Mouse (Mus musculus): Measurements from ENCODE around the gene Phc2.

DNA sequence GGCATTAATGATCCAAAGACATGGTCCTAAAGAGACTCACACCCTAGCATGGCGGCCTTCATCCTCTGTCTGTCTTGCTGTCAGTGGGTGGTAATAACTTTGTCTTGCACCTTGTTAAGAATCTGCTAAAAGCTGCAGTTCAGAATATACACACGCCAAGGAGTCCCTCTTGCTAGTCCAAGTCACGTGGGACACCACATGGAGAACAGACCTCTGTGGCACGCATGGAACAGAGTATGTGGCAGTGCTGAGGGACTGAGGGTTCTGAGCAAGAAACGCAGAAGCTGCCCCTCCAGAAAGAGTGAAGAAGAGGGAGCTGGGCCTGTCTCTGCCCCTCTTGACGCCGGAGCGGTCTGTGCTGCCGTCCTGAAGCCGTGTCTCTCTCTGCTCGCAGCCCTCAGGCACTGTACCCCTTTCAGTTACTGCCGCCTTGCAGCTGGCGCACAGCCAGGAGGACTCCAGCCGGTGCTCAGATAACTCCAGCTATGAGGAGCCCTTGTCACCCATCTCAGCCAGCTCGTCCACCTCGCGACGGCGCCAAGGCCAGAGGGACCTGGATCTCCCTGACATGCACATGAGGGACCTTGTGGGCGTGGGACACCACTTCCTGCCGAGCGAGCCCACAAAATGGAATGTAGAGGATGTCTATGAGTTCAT, 93.2 kb downstream of the Phc2 start:
- TF ChIP-seq CTCF (IDR thresholded peaks at IDR 0.05; ENCODE audit: low read depth) (no peak), EP300 (IDR thresholded peaks at IDR 0.05; ENCODE audit: low read depth) (no peak)
